Mouse (Mus musculus): ENCODE measurements around the gene St3gal2.

GRCm38 (mm10) chr8:110929066-110929465, 9.3 kb downstream of the St3gal2 start:
- no peak for TF ChIP-seq CTCF (IDR thresholded peaks at IDR 0.05; ENCODE audit: low read depth)
- no peak for TF ChIP-seq EP300 (IDR thresholded peaks at IDR 0.05; ENCODE audit: low read depth)
